Mouse (Mus musculus) hindbrain, embryonic 16.5 days (tissue): ENCODE results near the gene Aqp3. TPM values are rescaled to one million over a fixed set of nuclear protein-coding genes. Genes with fewer than 3 reads are reported as not detected.
"Not testable (repeated sequence)": the region's sequence is repeated elsewhere in the genome, so short reads cannot be mapped to it uniquely, and the experiment has no call there.

Source experiments
- ATAC-seq: fragments of 200-750 bp; cut with Nextera tagmentation; 2 replicates; pipeline ENCODE4 v1.8.0; 2017; ENCODE audit warnings: moderate TSS enrichment, moderate library complexity
- H3K27ac ChIP-seq: fragments of 300-500 bp; sonication (generic); 2 replicates; pipeline ENCODE4 v1.5.1; 2014; ENCODE audit warnings: low read depth, mild to moderate bottlenecking, control low read depth, low read length, moderate library complexity
- H3K27me3 ChIP-seq: fragments of 300-500 bp; sonication (generic); replicated peaks from 2 replicates; pipeline ENCODE4 v1.6.1; 2014; ENCODE audit warnings: low read length; ENCODE audit not compliant: control insufficient read depth, insufficient read depth
- H3K36me3 ChIP-seq: fragments of 300-500 bp; sonication (generic); 2 replicates; pipeline ENCODE4 v1.6.1; 2014; ENCODE audit warnings: mild to moderate bottlenecking, low read length, moderate library complexity, mixed read lengths; ENCODE audit not compliant: control insufficient read depth, insufficient read depth
- H3K4me1 ChIP-seq: fragments of 300-500 bp; sonication (generic); 2 replicates; pipeline ENCODE4 v1.6.1; 2014; ENCODE audit warnings: low read depth, low read length; ENCODE audit not compliant: control insufficient read depth, insufficient read depth
- H3K4me2 ChIP-seq: fragments of 300-500 bp; sonication (generic); 2 replicates; pipeline ENCODE4 v1.6.1; 2014; ENCODE audit warnings: mild to moderate bottlenecking, low read length, control low read depth, moderate library complexity
- H3K4me3 ChIP-seq: fragments of 300-500 bp; sonication (generic); 2 replicates; pipeline ENCODE4 v1.5.1; 2014; ENCODE audit warnings: mild to moderate bottlenecking, low read length, control low read depth, moderate library complexity
- H3K9ac ChIP-seq: fragments of 300-500 bp; sonication (generic); 2 replicates; pipeline ENCODE4 v1.6.1; 2014; ENCODE audit warnings: low read depth, mild to moderate bottlenecking, control low read depth, low read length, moderate library complexity
- H3K9me3 ChIP-seq: fragments of 300-500 bp; sonication (generic); 2 replicates; pipeline ENCODE4 v1.6.1; 2014; ENCODE audit warnings: mild to moderate bottlenecking, low read length, moderate library complexity; ENCODE audit not compliant: control insufficient read depth
- WGBS: fragments of 180-500 bp; shearing (Covaris S2); extraction: QIAGEN DNeasy Blood & Tissue Kit; methylation state at CpG from one replicate; pipeline ENCODE4 v1.1.7; 2014; 5-methylcytosine and 5-hydroxymethylcytosine counted together
- polyA plus RNA-seq: library from polyadenylated mRNA; unstranded; fragments of >200 nt; fragmentation: Nextera tagmentation; extraction: Ambion mirVana; gene quantifications from 2 replicates; pipeline ENCODE4 v1.2.1, GENCODE M21; 2015

The Aqp3 gene
- polyA plus RNA-seq, 1 experiment from 2014 or later = 0.16 TPM

DNA sequence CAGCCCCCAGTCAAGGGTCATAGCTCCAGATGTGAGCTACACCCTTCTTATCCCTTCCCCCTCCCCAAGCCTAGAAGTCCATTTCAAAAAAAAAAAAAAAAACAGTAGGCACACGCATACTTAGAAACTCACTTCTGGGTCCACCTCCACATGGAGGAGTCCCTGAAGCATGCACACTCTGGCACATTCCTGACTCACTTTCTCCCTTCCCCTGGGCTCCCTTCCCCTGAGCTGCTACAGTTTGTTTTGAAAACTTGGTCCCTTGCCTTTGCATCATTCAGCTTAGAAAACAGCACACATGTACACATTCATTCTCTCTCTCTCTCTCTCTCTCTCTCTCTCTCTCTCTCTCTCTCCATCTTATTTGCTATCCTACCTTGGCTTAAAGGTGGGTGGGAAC lies 5.0 kb downstream of the Aqp3 start:
- 81% methylated on average over 1 of the region's 1 CpGs for WGBS
- 0 out of 2 replicates have a peak, but pooled peaks cover 3% of the 10 kb centered on the region for H3K27me3 ChIP-seq
- H3K4me1 ChIP-seq = peaks cover 2% of the 10 kb centered on the region; the same call in 1 of the 2 replicates
- no peak overlapping the region for H3K9ac ChIP-seq
- no peak overlapping the region for H3K4me2 ChIP-seq
- no peaks in the 10 kb centered on the region for H3K9me3 ChIP-seq
- H3K4me3 ChIP-seq = no peak overlapping the region
- ATAC-seq = no peak
- H3K27ac ChIP-seq = no peak overlapping the region
- H3K36me3 ChIP-seq = no peaks in the 10 kb centered on the region

DNA sequence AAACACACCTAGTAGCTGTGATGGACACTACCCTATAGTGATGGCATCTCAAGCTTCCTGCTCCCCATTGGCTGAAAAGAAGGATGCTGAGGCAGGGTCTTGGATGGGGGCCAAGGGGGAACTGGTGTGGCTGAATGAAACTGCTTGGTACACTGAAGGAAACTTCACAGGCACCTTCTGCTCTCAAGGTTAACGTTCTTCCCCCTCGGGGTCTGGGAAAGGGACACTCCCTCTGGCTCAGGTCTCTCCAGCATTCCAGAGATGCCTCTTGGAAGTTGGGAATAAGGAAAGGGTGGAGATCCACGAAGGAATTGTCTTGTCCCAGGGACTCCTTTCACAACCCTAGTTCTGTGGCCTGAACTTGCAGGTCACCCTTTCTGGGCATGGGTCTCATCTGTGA lies 6.6 kb downstream of the Aqp3 start:
- no peak for ATAC-seq
- no peaks in the 10 kb centered on the region for H3K36me3 ChIP-seq
- WGBS = 54% methylated on average over 3 of the region's 3 CpGs
- no peak overlapping the region for H3K27ac ChIP-seq
- H3K4me2 ChIP-seq = no peak overlapping the region
- H3K4me1 ChIP-seq = no peaks in the 10 kb centered on the region
- H3K9ac ChIP-seq = no peak overlapping the region
- H3K4me3 ChIP-seq = no peak overlapping the region
- H3K27me3 ChIP-seq = no peaks in the 10 kb centered on the region
- H3K9me3 ChIP-seq = no peaks in the 10 kb centered on the region

DNA sequence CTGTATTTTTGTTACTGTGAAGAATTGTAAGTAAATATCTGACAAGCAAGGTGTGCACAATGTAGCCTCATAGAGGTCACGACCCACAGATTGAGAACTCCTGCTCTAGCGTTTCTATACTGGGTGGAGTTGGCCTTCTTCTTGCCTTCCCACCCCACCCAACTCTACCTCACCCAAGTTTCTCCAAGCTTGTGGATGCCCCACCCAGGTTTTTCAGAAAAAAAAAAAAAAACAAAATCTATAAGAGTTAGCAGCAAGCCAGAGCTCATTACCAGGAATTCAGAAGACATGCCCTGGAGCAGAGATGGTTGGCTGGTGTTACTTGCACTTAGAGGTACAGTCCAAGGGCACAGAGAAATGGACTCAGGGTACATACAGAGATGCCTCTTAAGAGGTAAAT lies 8.3 kb downstream of the Aqp3 start:
- Histone ChIP-seq H3K27me3 (no peaks in the 10 kb centered on the region), H3K9me3 (no peaks in the 10 kb centered on the region), H3K4me1 (no peaks in the 10 kb centered on the region), H3K9ac (no peak overlapping the region), H3K4me3 (no peak overlapping the region), H3K36me3 (no peaks in the 10 kb centered on the region), H3K4me2 (no peak overlapping the region), H3K27ac (no peak overlapping the region)
- 76% methylated on average over 2 of the region's 2 CpGs for whole genome bisulfite sequencing
- ATAC-seq = no peak

DNA sequence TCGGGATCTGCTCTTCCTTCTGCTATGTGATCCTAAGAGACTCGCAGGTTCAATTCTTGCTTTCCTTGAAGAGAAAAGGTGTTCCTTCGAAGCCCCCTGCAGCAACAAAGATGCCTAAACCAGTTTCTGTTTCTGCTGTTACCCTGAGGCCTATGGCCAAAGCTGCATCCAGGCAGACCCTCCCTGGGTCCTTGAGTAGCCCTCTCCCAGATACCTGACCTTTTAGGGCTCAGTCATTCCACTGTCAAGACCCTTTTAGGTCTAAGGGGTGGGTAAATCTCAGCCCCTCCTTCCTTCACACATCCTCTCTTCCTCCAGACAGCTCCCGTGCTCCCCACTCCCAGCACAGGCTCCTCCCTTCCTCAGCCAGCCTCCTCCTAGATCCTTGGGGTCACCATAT lies 8.8 kb downstream of the Aqp3 start:
- Histone ChIP-seq H3K9ac (no peak overlapping the region), H3K9me3 (no peaks in the 10 kb centered on the region), H3K4me3 (no peak overlapping the region), H3K4me2 (no peak overlapping the region), H3K4me1 (no peaks in the 10 kb centered on the region), H3K27ac (no peak overlapping the region), H3K36me3 (no peaks in the 10 kb centered on the region), H3K27me3 (no peaks in the 10 kb centered on the region)
- no peak for ATAC-seq
- 84% methylated on average over 4 of the region's 4 CpGs for WGBS

DNA sequence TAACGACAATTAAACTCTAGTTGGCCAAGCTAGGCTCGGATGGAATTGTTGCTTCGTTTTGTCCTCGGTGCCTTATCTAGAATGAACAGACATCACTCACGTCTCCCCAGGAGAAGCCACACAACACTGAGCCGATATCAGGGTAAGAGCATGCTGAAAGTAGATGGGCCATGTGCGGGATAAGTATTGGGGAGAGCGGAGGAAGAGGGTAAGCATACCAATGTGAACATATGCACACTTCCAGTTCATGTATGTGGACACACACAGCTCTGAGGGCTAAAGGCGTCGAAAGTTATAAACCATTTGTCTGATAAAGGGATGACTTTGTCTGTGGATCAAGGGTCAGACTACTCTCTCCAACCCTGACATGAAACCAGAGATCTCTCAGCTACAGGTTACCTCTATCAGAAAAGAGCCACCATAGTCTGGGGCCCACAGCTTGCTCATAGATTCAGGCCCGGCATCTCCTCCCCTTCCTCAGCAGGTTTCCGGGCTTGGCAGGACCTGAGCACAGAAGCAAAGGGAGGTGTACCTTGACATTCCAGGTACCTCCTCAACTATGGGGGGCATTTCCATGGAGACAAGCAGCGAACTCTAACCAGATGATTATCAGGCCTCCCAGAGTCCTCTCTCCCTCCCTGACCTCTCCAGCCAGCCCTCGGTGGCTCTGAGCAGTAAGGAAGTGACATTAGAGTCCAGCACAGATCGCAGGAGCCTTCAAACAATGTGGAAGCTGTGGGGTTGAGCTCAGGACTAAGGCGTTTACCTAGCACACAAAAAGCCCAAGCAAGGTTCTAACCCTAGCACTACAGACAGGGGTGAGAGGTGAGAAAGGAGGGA lies 10.3 kb downstream of the Aqp3 start:
- H3K9ac ChIP-seq = no peak overlapping the region
- ATAC-seq = no peak
- H3K4me3 ChIP-seq = no peak overlapping the region
- no peaks in the 10 kb centered on the region for H3K36me3 ChIP-seq
- H3K4me1 ChIP-seq = no peaks in the 10 kb centered on the region
- no peak overlapping the region for H3K27ac ChIP-seq
- 89% methylated on average over 16 of the region's 16 CpGs for WGBS
- H3K4me2 ChIP-seq = no peak overlapping the region
- H3K9me3 ChIP-seq = no peaks in the 10 kb centered on the region
- no peaks in the 10 kb centered on the region for H3K27me3 ChIP-seq

DNA sequence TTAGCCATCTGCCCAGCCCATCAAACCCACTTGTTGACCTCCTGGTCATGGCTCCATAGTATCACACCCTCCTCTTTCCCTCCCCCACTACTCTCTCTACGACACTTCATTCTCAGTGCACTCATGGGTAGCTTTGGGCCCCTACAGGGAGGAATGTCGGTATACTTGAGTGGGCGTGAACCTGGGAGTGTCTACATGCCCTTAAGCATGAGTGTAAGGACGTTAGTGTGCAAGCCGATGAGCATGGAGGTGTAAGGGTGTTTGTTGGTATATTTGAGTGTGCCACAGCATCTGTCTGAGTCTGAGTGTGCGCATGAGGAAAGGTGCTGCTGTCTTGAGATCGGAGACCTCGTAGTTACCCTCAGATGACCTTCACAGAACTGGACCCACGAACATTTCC lies 11.0 kb downstream of the Aqp3 start:
- H3K36me3 ChIP-seq = no peaks in the 10 kb centered on the region
- no peak for ATAC-seq
- no peak overlapping the region for H3K4me2 ChIP-seq
- H3K4me1 ChIP-seq = no peaks in the 10 kb centered on the region
- WGBS = 77% methylated on average over 9 of the region's 9 CpGs
- no peak overlapping the region for H3K27ac ChIP-seq
- H3K9ac ChIP-seq = no peak overlapping the region
- H3K4me3 ChIP-seq = no peak overlapping the region
- no peaks in the 10 kb centered on the region for H3K9me3 ChIP-seq
- no peaks in the 10 kb centered on the region for H3K27me3 ChIP-seq

DNA sequence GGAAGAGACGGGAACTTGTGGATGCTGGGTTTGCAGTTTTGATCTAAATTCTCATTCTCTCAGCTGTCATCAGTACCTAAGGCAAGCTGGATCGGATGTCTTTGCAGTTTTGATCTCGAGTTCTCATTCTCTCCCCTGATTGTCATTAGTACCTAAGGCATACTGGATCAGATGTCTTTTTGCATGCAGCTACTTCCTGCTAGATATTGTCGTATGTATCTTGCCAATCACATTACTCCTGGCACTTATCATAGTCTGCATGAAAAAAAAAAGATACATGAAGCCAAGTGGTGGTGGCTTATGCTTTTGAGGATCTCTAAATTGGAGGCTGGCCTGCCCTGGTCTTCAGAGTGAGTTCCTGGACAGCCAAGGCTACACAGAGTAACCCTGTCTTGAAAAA lies 13.2 kb downstream of the Aqp3 start:
- no peaks in the 10 kb centered on the region for H3K27me3 ChIP-seq
- H3K27ac ChIP-seq = no peak overlapping the region
- WGBS = 85% methylated on average over 4 of the region's 4 CpGs
- H3K4me2 ChIP-seq = no peak overlapping the region
- no peaks in the 10 kb centered on the region for H3K36me3 ChIP-seq
- no peak for ATAC-seq
- H3K9ac ChIP-seq = no peak overlapping the region
- H3K4me1 ChIP-seq = no peaks in the 10 kb centered on the region
- no peak overlapping the region for H3K4me3 ChIP-seq
- H3K9me3 ChIP-seq = no peaks in the 10 kb centered on the region; the same call in 1 of the 2 replicates

DNA sequence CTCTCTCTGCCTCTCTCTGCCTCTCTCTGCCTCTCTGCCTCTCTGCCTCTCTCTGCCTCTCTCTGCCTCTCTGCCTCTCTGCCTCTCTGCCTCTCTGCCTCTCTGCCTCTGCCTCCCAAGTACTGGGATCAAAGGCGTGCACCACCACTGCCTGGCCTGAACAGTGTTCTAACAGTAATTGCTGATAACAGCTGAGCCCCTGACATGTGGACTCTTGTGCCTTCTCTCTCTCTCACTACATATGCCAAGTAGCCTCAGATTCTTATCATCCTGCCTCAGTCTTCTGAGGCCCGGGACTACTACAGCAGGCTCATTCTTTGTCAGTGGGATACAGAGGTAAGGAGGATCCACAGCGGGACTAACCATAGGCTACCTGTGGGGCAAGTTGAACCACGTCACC lies 15.2 kb downstream of the Aqp3 start:
- 78% methylated on average over 4 of the region's 4 CpGs for WGBS
- not testable (repeated sequence) for H3K27ac ChIP-seq, H3K9me3 ChIP-seq, H3K9ac ChIP-seq, H3K36me3 ChIP-seq, H3K4me3 ChIP-seq, H3K4me2 ChIP-seq, H3K27me3 ChIP-seq, ATAC-seq, H3K4me1 ChIP-seq

DNA sequence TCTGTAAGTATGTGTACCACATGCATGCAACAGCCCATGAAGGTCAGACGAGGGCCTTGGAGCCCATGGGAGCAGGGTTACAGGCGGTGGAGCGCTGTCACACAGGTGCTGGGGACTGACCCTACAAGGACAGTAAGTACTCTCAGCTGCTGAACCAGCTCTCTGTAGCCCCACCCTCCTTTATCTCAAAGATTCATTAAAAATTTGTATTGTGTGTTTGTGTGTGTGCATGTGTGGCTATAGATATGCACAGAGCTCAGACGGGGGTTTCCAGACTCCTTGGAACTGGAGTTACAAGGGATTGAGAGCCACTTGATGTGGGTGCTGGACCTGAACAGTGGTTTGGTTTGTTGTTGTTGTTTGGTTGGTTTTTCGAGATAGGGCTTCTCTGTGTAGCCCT lies 16.2 kb downstream of the Aqp3 start:
- no peaks in the 10 kb centered on the region for H3K4me1 ChIP-seq
- WGBS = 81% methylated on average over 5 of the region's 5 CpGs
- no peaks in the 10 kb centered on the region; the same call in 1 of the 2 replicates for H3K9me3 ChIP-seq
- H3K27me3 ChIP-seq = no peaks in the 10 kb centered on the region
- ATAC-seq = no peak
- no peaks in the 10 kb centered on the region for H3K36me3 ChIP-seq
- H3K9ac ChIP-seq = no peak overlapping the region
- no peak overlapping the region for H3K4me3 ChIP-seq
- no peak overlapping the region for H3K4me2 ChIP-seq
- no peak overlapping the region for H3K27ac ChIP-seq
